Mouse (Mus musculus) spleen, adult 18-20 months (tissue): ENCODE measurements at regions not wholly inside any gene's neighbourhood (a gene's known extent, or its start where the extent isn't known, plus 50 kb on each side); places are given as distances from the start of the nearest gene placed in this dataset.
"Not testable (repeated sequence)": the region's sequence is repeated elsewhere in the genome, so short reads cannot be mapped to it uniquely, and the experiment has no call there.

Source experiments
- DNase-seq, 2 experiments: peaks; one replicate each; pipeline ENCODE4 v3.0.0; 2022; ENCODE audit warnings: mixed read lengths in 2 of 2

- no peak for DNase-seq
Observed at GRCm38 (mm10) chr6:66398674-66399073, 136.5 kb upstream of the Mad2l1 start.

- DNase-seq, result no peak
Observed at GRCm38 (mm10) chr6:66399091-66399755, 136.0 kb upstream of the Mad2l1 start.

GRCm38 (mm10) chr6:66401468-66401867, 133.7 kb upstream of the Mad2l1 start:
- DNase-seq, result no peak

- no peak for DNase-seq
Observed at GRCm38 (mm10) chr6:66401868-66402440, 133.2 kb upstream of the Mad2l1 start.

- no peak for DNase-seq
Observed at GRCm38 (mm10) chr6:66414822-66415221, 120.4 kb upstream of the Mad2l1 start.

GRCm38 (mm10) chr6:66419452-66420041, 115.6 kb upstream of the Mad2l1 start:
- no peak for DNase-seq

- no peak for DNase-seq
Observed at GRCm38 (mm10) chr6:66428370-66428769, 106.8 kb upstream of the Mad2l1 start.

GRCm38 (mm10) chr6:66450408-66450807, 84.8 kb upstream of the Mad2l1 start:
- not testable (repeated sequence) for DNase-seq

- DNase-seq, result no peak
Observed at GRCm38 (mm10) chr6:66458172-66458571, 77.0 kb upstream of the Mad2l1 start.

GRCm38 (mm10) chr6:66464540-66464939, 70.7 kb upstream of the Mad2l1 start:
- no peak for DNase-seq

GRCm38 (mm10) chr6:66465137-66465853, 69.9 kb upstream of the Mad2l1 start:
- DNase-seq, result no peak

GRCm38 (mm10) chr6:66466757-66467156, 68.4 kb upstream of the Mad2l1 start:
- DNase-seq, result no peak

- DNase-seq, result no peak
Observed at GRCm38 (mm10) chr6:66470627-66471249, 64.5 kb upstream of the Mad2l1 start.

GRCm38 (mm10) chr6:66471786-66472185, 63.4 kb upstream of the Mad2l1 start:
- no peak for DNase-seq

- no peak for DNase-seq
Observed at GRCm38 (mm10) chr6:66472697-66473096, 62.5 kb upstream of the Mad2l1 start.

GRCm38 (mm10) chr6:66477575-66477974, 57.6 kb upstream of the Mad2l1 start:
- DNase-seq, result no peak

GRCm38 (mm10) chr6:66478326-66478964, 56.7 kb upstream of the Mad2l1 start:
- no peak for DNase-seq

GRCm38 (mm10) chr6:66479576-66479975, 55.6 kb upstream of the Mad2l1 start:
- DNase-seq, result no peak

- no peak for DNase-seq
Observed at GRCm38 (mm10) chr6:66480207-66480606, 55.0 kb upstream of the Mad2l1 start.

GRCm38 (mm10) chr6:66482797-66483196, 52.4 kb upstream of the Mad2l1 start:
- no peak for DNase-seq
